Mouse (Mus musculus): ENCODE data around the gene Gcsh.

DNA sequence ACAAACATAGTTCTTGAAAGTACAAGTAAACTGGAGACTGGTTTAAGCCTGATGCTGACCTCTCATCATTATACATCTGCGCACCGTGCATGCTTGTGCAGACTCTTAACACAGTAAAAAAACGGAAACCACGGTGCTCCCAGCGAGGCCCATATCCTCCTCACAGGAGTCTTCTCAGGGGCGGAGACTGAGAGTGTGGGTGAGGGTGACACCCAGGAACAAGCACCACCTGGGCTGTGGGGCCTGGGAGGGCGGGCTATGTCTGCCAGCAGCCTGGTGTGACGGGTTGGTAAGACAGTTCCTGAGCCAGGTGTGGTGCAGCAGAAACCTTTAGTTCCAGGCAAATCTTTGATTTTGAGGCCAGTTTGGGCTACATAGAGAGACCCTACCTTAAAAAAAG is 40.9 kb downstream of the Gcsh start:
- TF ChIP-seq USF1 (IDR thresholded peaks at IDR 0.05; ENCODE audit: low read depth) (no peak), MAX (IDR thresholded peaks at IDR 0.05; ENCODE audit: low read depth) (no peak), MYOD1 (IDR thresholded peaks at IDR 0.05; ENCODE audit: control insufficient read depth in 1 of 3, insufficient read length in 2 of 3, low read depth in 2 of 3) (no peak)

All from myocyte (in vitro differentiated cells).